Mouse (Mus musculus) adrenal gland, postnatal 10 days (tissue): ENCODE results near the gene Slc35f6. TPM values are rescaled to one million over a fixed set of nuclear protein-coding genes. Genes with fewer than 3 reads are reported as not detected.
"Not testable (repeated sequence)": the region's sequence is repeated elsewhere in the genome, so short reads cannot be mapped to it uniquely, and the experiment has no call there.

ENCODE experiments used
- DNase-seq: peaks from one replicate; pipeline ENCODE4 v3.0.0; 2021; ENCODE audit warnings: mixed read lengths
- total RNA-seq, 2 experiments: library from RNA; stranded (reverse); gene quantifications; 2 replicates each; pipeline ENCODE4 v1.2.3; 2021

Slc35f6 gene
- total RNA-seq, 2 experiments from 2014 or later, result 30.4 to 34.6 TPM

DNA sequence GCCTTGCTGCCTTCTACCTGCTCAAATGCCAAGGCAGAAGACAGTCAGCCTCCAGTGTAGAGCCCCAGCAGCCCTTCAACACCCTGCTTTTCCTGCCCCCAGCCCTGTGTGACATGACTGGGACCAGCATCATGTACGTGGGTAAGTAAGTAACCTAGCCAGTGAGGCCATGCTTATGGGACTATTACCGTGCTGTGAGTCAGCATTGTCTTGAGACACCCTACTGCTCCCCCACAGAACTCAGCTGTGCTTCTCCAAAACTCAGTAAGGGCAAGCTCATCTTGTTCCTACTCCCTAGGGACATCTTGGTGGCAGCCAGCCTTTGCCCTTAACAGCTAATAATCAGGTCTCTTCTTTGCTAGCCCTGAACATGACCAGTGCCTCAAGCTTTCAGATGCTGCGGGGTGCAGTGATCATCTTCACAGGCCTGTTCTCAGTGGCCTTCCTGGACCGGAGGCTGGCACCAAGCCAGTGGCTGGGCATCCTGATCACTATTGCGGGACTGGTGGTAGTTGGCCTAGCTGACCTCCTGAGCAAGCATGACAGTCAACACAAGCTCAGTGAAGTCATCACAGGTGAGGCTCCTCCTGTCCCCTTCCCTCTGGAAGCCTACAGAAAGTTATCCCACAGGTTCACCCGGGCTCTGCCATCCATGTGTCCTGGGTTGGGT, 7.9 kb downstream of the Slc35f6 start:
- DNase-seq, result no peak

DNA sequence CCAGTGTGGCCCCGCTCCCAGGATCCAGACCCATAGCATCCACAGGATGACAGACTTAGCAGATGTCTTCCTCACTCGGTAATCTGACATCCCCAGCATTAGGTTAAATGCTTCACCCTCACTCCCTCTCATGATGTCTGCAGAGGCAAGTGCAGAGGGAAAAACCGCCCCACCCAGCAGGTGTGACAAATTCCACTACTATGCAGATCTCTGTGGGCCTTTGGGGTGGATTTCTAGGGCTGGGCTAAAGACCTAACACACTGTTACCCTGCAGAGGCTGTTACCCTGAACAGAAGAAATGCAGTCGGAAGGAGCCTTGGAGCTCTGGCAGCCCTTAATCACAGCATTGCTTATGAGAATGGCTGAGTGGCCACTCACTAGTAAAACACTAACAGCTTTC, 11.3 kb downstream of the Slc35f6 start:
- no peak for DNase-seq

DNA sequence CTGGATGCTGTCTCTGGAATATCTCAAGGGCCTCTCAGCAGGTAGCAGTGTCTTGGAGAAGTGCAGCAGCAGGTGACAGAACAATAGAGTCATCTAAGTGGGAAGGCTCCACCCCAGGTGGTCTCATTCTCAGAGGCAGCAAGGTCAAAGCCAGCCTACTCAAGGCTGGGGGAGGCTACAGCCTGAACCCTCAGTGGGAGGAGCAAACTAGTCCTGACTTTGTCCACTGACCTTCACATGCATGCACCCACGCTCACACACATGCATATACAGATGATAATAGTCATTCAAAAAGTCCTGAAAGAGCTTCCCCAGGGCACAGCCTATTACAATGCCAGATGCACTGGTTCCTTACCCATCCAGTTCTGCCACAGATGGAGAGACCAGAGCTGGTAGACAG, 12.5 kb downstream of the Slc35f6 start:
- DNase-seq, result no peak

DNA sequence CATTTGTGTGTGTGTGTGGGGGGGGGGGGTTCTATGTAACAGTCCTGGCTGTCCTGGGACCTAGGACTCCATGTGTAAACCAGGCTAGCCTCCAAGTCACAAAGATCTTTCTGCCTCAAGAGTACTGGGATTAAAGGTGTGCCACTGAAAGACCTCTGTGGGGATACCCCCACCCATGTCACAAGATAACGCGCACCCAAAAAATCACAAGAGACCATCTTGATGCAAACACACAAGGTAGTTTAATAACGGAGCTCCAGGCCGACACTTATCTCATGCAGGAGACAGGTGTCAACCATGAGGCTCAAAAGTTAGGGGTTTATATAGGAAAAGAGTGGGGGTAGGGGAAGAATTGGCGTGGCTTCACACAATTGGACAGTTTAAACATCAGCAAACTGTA, 13.1 kb downstream of the Slc35f6 start:
- no peak for DNase-seq

DNA sequence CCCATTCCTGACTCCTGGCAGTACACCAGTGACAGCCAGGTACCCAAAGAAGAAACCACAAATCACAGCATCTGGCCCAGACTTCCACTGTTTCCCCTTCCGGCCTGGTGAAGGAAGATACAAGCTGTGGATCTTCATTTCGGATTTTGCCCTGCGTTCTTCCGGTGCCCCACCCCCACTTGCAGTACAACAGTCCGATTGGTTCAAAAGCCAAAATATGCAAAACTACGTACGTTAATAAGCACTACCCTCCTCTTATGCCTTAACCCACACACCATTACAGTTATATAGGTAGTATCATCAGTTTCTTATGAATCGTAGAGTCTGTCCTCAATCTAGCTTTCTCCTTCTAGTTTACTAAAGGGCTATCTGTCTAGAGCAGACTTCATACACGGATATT, 17.6 kb downstream of the Slc35f6 start:
- no peak for DNase-seq

DNA sequence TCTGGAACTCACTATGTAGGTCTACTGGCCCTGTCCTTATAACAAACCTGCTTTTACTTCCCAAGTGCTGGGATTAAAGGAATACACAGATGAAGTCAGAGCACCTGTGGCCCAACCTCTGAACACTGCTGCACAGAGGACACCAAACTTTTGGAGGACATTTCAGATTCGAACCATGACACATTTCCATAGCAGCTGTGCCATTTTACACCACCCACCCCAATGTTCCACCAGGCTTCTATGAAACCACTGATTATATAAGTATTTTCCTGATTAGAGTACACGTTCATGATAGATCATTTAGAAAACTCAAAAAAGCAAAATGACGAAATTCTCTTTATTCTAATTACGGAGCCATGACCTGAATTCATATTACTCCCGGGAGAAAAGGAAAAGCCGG, 18.2 kb downstream of the Slc35f6 start:
- DNase-seq, result no peak

DNA sequence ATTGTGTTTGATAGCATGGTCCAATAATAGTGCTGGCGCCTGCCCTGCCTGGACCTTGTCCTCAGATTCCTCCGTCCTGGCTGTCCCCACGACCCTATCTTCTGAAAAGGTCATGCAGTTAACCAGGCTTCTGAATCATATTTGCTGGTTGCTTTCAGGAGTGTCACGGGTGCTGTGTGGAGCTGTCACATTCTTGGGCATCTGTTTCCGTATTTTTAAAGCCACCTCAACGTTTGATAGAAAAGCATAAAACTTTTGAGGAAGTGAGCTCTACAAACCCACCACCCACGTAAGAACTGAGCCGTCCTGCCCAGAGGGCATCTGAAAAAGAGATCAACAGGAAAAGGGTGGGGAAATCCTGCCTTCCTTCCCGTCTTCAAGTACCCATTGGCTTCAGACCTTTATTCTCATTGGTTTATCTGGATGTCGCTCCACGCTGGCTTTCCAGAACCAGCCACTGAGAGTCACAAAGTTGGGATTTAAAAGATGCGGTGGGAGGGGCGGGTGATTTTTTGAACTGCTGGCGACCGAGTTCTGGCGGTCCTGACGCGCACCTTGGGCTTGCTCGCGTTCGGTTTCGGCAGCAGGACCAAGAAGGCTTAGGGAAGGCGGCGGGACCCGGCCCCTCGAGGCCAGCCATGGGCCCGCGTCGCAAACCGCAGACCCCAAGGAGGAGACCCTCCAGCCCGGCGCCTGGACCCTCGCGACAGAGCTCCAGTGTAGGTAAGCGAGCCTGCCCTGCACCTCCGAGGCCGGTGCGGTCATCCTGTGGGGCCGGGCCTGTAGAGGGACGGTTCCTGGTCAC, 18.9 kb downstream of the Slc35f6 start, which contains the start of gene Cenpa:
Cenpa (plus strand) TSS at position 387 of the 805 bp plus-strand sequence.
- peak; percentile 90 for DNase-seq

DNA sequence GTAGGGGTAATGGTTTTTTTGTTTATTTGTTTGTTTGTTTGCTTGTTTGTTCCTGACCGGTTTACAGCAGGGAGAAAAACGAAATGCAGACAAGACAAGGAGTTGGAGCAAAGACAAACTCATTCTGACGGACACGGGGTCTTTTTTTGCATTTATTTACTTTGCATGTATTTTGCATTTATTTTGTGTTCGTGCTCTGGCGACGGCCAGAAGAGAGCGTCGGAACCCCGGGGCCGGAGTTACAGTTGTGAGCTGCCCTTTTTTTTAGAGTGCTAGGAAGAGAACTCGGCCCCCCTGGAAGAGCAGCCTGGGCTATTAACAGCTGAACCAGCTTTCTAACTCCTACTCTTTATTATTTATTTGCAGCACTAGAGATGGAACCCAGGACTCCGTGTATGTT, 19.5 kb downstream of the Slc35f6 start:
- no peak for DNase-seq

DNA sequence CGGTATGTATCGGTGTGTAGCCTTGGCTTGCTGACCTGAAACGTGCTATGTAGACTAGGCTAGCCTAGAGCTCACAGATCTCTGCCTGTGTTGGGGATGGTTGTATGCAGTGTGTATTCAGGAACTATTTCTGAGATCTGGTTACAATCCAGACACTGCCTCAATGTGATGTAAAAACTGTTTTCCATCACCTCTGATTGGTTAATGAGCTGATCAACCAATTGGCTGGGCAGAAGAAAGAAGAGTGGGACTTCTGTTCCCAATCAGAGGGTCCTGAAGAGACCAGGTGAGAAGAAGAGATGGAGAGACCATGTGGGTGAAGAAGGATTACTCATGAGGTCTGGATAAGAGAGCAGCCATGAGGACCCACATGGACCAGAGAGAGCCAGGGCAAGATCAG, 20.0 kb downstream of the Slc35f6 start:
- no peak for DNase-seq

DNA sequence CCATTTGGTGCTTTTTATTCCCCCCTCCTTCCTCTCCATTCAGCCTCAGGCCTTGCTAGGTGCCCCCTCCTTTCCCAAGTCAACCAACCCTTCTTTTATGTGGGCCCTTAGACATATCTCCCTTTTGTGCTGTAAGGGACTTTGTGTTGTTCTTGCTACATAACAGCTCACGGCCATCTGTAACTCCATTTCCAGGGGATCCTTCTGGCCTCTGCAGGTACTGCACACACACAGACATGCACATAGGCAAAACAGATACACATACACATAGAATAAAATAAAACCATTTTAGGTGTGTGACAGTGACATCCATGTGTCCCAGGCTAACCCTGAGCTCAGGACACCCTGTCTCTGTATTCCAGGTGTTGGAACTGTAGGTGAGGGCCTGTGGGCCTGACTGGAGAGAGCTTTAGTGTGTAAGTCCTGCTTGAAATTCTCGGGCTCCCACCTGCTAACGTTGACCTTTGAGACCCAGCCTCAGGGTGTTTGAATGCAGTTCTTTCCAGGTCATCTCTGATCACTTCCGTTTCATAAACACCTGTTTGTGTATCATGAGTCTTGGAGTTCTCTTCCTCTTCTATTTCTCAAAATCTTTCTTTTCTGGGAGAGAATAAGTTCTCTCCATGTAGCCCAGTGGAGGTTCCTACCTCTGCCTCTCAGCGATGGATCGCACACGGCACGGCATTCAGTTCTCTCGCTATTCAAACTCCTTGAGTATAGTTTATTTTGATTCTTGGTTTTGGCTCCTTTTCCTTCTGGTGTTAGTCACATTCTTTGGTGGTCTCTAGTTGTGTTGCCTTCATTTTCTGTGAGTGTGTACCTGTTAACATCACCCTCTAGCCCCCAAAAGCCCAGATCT, 21.1 kb downstream of the Slc35f6 start:
- DNase-seq, result no peak

DNA sequence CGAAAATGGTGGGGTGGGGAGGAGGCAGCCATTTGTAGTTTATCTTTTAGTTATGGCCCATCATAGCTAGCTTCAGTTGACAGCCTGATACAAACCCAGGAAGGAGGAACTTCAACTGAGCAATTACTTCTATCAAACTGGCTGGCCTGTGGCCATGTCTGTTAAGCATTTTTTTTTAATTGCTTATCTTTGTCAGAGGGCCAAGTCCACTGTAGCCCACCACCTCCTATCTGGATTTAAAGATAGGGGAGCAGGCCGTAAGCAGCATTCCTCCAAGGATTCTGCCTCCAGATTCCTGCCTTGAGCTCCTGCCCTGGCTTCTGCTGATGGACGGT, 21.7 kb downstream of the Slc35f6 start:
- no peak for DNase-seq

DNA sequence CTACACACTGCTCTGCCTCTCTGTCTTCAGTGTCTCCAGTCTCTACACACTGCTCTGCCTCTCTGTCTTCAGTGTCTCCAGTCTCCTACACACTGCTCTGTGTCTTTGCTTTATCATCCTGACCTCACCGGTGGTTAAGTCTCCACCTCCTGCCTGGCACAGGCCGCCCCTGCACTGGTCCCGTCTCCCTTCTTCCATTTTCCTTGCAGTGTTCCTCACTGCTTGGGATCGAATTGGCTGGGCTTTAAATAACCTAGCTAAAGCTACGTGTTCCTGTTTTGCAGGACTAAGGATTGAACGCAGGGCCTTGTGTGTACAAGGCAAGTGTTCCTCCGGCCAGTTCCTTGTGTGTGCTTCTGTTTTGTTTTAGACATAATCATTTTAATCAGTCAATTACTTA, 22.4 kb downstream of the Slc35f6 start:
- no peak for DNase-seq

DNA sequence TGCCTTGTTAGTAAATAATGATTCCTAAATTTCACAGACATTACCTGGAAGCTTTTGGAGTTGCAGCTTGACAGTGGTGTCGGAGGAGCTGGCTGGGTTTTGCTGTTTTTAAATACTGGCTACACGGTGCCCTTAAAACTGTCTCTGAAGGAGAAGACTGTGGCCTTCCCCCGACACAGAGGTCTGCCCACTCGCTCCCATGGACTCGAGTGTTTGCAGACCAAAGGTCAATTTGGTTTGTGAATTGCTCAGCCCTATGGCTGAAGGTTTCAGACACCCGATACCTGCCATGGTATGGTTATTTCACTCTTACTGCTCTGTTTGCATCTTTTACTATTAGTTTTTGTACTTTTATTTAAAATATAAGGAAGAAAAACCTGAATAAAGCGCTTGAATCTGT, 26.3 kb downstream of the Slc35f6 start:
- no peak for DNase-seq

DNA sequence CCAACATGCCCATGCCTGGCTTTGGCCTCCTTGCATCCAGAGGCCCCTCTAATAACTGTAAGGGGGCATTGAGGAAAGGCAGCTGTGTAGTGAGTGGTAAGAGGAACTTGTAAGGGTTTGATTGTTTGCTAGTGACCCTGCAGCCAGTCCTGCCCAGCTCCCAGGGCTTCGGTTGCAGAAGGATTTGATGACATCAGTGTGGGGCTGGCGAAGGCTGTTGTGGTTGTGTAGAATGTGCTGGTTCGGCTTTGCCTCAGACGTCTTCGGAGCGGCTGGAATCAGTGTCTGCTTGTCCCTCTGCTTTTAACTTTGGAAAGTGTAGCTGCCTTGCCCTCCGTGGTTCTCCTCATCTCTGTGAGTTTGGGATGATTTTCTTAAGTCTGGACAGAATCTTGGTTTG, 29.1 kb downstream of the Slc35f6 start:
- DNase-seq, result no peak

DNA sequence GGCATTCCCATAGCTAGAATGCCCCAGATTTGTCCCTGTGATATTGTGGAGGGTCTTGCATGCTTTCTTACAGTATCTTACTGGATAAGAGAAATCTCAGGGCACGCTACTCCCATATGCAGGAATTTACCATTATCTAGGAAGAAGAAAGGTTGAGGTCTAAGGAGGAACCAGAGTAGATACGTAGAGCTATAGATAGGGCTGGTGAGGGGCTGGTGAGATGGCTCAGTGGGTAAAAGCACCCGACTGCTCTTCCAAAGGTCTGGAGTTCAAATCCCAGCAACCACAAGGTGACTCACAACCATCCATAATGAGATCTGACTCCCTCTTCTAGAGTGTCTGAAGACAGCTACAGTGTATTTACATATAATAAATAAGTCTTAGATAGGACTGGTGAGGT, 30.3 kb downstream of the Slc35f6 start:
- DNase-seq, result not testable (repeated sequence)

DNA sequence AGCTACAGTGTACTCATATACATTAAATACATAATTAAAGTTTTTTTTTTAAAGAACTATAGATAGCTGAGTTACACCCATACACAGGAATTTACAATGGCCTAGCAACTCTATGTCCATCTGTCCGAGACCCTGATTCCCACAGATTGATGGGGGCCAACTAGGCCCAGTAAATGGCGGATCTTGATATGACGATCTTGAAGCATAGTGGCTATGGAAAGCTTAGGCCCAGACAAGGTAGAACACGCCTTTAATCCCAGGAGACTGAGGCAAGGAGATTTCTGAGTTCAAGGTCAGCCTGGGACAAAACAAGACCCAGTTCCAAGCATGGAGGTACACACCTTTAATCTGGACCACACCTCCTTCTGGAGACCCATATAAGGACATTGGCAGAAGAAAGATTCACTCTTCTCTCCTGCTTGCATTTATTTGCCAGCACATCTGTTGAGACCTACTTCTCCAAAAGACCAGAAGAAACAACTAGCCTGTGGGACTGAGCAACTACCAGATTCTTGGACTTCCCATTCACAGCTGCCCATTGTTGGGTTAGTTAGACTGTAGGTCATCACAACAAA, 31.1 kb downstream of the Slc35f6 start:
- DNase-seq, result no peak

DNA sequence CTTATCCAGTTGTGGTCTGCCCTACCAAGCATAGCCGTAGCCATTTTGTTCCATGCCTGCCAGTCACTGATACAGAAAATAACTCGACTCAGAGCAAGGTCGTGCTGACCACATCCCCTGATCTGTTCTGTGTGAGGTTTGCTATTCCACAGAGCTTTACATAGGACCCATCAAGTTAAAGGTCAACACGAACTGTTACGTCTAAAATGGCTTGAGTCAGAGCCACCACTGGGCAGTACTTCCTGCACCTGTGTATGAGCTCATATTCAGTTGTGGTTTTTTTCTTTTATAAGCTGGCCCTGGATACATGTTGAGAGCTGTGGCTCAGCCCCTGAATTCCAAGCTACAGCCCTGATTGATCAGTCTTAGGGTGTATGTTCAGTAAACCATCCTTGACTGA, 31.9 kb downstream of the Slc35f6 start:
- DNase-seq, result no peak

DNA sequence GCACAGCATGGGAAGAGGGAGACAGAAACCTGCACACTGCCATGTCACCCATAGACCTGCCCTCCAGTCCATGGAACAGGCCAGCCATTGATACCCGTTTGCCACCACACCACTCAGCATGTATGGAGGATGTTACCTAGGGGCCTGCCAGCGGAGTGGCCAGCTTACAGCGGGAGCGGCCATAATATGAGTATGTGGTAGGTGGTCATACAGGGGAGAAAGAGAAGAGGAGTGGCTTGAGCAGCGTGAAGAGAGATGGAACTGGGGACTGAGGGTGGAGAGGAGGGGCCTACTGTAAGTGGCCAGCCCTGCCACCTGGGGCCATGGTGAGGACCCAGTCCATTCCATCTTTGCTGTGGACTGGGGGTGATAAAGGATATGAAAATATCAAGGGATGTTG, 34.2 kb downstream of the Slc35f6 start:
- no peak for DNase-seq

DNA sequence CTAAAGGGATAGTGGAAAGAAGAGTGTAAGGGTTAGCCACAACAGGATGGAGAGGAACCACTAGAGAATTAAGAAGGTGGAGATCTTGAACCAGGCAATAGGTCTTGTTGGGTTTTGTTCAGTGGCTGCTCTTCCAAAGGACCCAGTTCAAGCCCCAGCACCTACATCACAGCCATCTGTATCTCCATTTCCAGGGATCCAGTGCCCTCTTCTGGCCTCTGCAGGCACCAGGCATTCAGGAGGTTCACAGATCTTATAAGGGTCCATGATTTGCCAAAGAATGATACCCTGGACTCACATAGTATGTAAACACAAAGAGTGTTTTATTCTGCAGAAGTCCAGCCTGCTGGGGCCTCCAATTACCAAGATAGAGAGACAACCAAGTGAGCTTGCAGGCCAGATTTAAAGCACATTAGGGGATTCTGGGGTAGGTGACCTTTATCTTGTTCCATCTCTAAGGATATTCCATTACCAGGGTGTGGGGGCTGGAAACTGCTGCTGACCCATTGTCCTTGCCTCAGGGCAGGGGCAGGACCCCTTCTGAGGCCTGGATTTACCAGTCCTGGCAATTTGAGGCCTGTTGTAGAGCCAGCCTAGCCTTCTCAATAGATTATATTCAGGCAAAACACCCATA, 35.4 kb downstream of the Slc35f6 start:
- DNase-seq, result no peak

DNA sequence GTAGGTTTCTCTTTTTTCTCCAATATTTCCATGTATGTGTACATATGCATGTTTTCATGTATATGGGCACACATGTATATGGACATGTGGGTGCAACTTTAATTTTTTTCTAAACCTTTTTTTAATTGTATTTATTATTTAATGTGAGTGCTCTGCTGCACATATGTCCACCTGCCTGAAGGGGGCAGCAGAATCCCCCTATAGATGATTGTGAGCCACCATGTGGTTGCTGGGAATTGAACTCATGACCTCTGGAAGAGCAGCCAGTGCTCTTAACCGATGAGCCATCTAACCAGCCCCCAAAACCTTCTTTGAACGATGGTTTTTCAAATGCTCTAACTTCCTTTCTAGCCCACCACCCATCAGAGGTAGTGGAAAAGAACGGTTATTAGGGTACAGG, 36.3 kb downstream of the Slc35f6 start:
- no peak for DNase-seq

DNA sequence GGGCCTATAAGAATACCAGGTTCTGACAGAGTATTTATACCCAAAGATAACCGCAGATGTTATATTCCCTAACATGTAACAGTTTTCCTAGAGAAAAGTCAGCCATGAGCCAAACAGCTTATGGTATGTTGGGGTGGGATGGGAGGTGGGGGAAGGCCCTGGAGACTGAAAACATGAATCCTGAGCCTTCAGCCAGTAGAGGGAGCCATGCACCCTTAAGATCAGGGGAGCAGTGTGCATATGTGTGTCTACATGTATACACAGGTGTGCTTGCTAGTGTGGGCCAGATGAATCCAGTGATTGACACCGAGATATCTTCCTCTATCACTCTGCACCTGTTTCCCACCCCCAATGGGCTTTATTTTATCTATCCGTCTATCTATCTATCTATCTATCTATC, 39.0 kb downstream of the Slc35f6 start:
- DNase-seq, result no peak

DNA sequence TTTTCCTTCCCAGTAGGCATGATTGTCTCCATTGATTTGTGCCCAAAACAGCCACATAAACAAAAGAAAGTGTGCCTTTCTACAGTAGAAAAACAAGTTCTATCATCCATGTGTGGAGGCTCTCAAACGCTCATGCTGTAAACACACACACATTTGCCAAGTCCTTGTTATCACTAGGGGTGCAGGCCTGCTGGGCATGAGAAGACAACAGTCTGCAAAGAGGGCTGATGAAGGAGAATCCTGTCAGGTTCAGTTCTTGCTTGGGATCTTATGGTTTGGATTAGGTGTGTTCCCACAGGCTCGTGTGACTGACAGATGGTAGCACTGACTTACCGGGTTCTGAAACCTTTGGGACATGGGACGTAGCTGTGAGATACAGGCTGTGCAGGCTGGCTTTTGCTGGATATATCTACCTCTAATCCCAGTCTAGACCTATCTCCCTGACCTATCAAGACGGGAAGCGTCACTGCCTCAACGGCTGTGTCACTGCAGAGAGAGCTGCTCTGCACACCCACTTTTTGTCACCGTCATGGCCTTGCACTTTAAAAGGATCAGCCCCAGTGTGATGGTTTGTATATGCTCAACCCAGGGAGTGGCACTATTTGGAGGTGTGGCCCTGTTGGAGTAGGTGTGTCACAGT, 52.7 kb downstream of the Slc35f6 start:
- DNase-seq, result no peak
